Mouse (Mus musculus): ENCODE results near the gene Ube2e1.
"Not testable (repeated sequence)": the region's sequence is repeated elsewhere in the genome, so short reads cannot be mapped to it uniquely, and the experiment has no call there.

Gene Ube2e1

DNA sequence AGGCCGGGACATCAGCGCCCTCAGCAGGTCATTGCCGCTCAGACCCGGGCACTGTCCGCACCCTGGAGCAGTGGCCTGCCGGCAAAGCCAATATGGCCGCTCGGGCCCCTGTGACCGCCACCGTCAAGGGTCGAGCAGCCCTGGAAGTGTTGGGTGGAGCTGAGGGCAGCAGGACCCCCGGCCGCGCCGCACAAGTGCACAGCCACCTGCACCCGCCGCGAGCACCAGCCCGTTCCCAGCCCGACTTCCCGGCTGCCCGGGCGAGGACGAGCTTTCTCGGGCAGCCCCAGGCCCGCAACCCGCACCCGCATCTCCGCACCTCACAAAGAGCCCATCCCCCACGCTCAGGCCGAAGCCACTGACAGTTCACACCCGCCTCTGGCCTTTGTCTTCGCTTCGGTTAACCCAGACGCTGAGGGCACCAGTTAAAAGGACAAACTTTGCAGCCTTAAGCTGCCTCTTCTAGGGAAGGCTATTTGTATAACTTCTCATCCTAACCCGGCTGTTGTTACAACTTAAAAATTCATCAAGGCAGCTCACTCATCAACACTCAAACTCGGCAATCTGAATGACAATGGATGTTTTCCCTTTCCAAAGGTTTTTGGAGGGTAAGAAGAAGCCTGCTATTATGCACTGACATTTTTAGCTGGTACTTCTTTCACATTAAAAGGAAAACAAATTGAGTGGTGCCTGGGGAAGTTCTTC lies 4.5 kb downstream of the Ube2e1 start:
- DNase-seq (ENCODE audit: extremely low spot score) = peak; percentile 77

DNA sequence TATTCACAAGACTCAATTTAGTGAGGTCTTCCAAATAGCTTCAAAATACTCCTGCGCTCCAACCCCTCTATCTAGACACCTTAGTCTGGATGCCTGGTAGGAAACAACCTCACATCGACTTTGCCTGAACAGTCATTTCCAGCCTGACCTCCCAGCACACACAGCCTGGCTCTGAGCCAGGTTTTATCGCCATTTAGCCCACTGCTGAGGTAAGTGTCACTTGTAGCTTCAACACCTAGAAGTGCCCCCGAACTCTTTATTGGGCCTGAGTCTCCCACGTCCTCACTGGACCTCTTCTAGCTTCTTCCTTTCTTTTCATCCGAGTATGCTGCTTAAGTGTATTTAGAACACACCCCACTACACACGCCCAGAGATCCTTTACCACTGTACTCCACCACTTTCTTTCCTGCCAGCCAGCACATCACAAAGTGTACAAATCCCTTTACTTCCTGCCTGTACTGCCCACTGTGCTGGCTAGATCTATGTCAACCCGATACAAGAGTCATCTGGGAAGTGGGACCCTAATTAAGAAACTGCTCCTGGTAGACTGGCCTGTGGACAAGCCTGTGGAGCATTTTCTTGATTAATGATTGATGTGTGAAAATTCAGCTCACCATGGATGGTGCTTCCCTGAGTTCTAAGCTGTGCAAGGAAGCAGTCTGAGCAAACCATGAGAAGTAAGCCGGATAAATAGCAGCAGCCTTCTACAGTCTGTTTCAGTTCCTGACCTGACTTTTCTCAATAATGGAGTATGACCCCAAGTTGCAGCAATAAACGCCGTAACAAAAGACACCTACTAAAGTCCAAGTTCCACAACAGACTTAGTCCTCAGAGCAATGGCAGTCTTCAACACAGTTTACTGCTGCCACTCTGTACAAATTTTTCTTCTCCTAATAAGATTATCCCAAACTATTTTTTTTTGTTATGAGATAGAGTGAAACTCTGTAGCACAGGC lies 13.9 kb downstream of the Ube2e1 start:
- DNase-seq (ENCODE audit: extremely low spot score) = no peak

DNA sequence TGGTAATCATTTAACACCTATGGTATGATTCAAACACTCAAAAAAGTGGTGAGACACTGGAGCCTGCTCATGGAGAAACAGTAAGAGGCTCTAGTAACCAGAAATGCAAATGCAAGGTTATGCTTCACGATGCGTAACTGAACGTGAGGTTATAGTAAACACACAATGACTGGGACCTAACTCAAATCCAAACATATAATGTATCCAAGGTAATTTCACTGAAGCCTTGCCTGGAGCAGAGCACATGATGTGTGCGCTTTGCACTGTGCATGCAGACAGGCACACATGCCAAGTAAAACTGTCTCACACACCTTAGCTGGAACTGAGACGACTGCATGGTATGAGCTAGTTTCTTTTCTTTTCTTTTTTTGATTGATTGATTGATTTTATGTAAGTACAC lies 27.5 kb downstream of the Ube2e1 start:
- no peak for DNase-seq (ENCODE audit: extremely low spot score)

DNA sequence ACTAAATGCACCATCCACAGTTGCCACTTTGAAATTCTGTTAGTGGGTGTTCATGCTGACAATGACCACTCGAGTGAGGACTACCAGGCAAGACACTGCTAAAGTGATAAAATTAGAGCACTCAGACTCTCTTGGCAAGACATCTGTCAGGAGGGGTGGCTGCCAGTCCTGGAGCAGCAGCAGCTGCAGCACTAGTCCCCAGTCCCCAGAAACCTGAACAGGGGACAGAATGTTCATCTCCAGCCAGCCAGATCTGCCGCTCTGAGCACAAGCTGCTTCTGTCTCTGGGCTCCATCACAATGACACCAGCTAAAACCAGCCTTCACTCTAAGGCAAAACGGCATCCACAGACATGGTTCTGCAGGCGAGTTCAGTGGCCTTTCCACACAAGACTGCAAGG lies 28.4 kb downstream of the Ube2e1 start:
- no peak for DNase-seq (ENCODE audit: extremely low spot score)

DNA sequence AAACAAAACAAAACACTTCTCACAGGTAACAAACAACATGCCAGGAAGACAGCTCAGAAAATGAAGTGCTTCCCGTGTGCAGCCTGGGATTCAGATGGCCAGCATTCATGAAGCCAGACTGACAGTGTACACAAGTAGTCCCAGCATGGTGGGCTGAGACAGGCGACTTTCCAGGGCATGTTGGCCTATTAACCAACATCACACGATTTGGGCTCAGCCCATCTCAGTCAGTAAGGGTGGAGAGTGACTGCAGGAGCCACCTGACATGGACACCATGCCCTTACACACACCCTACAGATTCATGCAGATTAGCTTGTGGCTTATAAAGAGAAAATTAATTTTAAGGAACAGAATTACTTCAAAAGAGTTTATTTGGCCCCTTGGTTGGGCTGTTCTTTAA lies 28.9 kb downstream of the Ube2e1 start:
- no peak for DNase-seq (ENCODE audit: extremely low spot score)

DNA sequence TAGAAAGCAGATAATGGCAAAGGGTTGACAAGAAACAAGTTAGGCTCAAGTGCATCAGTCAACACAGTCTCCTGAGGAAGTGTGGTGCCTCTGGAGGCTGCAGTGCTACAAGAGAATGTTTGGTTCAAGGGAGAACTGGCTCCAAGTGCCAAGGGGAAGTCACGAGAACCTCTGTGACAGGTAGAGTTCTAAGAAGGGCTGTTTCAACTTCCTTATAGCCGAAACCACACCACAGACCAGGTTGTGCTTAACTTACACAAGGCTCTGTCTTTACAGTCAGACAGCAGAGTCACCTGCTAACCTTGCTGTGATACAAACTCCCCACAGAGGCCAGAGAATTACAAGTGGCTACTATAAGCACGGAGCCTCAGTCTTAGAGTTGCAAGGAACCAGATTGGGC lies 30.1 kb downstream of the Ube2e1 start:
- DNase-seq (ENCODE audit: extremely low spot score) = no peak

DNA sequence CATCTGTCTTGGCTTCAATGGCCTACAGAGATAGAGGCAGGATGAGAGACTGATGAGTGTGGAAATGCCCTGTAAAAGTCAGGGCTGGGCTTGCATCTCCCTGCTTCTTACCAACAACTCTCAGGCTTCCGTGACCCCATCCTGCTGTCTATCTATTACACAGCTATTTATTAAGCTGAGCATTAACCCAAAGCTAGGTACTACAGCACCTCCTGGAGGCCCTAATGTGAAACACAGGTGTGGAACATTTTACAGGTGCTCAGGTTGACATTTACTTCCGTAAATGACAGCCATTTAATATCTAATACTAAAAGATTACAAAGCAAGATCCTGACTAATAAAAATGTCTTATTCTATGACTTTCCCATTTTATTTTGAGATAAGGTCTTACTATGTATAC lies 31.0 kb downstream of the Ube2e1 start:
- DNase-seq (ENCODE audit: extremely low spot score) = no peak

DNA sequence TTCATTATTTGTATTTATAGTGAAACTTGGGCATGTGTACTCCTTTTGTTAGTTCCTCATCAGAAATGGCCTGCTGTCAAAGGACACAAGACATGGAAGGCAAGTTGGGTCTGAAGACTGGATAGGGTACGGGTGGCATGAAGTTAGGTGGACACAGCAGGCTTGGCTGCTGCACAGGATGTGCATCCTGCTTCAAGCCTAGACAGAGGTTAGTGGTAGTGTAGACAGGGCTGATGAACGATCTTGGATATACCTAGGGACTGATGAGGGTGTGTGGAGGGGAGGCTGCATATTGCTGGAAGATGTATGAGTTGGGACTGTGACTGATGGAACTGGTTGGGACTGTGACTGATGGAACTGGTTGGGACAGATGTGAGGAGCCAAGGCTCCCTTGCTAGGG lies 32.8 kb downstream of the Ube2e1 start:
- DNase-seq (ENCODE audit: extremely low spot score) = no peak

DNA sequence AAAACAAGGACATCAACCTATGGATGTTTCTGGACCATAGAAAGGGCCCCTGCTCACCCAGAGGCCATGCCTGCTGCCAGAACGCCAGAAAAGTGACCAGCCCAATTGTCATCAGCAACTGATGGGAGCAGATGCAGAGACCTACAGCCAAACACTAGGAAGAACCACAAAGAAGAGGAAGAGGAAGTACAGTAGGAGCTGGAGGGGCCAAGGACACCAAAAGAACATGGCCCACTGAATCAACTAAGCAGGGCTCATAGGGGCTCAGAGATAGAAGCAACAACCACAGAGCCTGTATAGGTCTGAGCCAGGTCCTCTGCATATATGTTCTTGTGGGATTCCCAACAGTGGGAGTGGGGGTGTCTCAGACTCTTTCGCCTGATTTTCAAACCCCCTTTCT lies 34.2 kb downstream of the Ube2e1 start:
- no peak for DNase-seq (ENCODE audit: extremely low spot score)

DNA sequence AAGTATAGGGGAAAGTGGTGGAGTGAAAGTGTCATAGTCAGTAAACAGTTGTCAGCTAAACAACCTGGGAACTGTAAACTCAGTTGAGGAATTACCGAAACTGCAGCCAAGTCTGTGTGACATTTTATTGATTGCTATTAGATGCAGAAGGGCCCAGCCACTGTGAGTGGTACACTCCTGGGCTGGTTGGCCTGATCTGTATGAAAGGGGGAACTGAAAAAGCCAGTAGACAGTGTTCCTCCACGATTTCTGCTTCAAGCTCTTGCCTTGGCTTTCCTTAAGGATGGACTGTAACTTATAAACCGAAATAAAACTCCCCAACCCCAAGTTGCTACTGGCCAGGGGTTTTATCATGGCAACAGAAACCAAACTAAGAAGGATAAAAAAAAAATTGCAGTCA lies 39.1 kb downstream of the Ube2e1 start:
- DNase-seq (ENCODE audit: extremely low spot score) = no peak

DNA sequence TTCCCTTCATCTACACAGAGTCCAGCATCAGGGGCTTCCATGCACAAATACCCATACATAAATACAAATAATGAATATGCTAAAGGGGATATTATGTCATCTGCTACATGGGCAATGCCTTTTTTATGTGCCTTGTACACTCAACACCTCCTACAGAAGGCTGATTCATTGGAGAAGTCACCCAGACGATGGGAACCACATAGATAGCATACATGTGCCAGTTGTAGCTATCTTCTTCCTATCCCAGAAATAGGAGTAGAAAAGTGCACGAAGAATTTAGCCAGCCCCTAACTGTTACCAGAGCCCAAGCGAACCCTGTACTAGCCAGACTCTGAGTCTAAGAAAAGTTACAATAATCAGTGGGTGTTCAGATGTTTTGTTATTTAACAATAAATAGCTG lies 39.5 kb downstream of the Ube2e1 start:
- DNase-seq (ENCODE audit: extremely low spot score) = no peak

DNA sequence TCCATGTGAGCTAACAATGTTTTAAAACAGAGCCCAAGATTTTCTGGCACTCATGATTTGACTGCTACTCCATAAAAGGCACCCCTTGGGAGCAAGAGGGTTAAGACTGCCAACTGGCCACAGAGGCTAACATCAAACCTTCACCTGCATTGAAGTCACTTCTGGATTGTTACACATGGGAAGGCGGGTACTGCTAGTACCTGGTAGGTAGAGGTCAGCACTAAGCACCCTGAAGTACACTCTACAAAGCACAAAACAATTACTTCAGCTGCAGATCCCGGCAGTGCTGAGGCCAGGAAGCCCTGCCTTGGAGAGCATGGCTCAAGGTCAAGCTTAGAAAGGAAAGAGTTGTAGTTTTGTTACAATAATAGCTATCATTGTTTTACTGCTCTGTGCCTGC lies 44.3 kb downstream of the Ube2e1 start:
- DNase-seq (ENCODE audit: extremely low spot score) = no peak

DNA sequence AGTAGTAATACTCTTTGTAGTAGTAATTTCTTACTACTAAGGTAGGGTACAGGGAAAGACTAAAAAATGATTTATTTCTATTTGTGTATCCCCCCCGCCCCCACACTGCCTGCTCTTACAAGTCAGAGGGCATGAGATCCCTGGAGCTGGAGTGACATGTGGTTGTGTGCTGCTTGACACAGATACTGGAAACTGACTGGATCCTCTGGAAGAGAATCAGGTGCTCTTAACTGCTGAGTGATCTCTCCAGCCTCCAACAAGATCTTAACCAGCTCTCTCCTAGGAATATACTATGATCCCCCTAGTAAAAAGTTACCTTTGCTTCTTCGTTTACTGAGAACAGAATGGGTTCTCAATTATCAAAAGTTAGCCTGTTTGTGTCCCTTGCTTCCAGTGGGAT lies 45.2 kb downstream of the Ube2e1 start:
- no peak for DNase-seq (ENCODE audit: extremely low spot score)

DNA sequence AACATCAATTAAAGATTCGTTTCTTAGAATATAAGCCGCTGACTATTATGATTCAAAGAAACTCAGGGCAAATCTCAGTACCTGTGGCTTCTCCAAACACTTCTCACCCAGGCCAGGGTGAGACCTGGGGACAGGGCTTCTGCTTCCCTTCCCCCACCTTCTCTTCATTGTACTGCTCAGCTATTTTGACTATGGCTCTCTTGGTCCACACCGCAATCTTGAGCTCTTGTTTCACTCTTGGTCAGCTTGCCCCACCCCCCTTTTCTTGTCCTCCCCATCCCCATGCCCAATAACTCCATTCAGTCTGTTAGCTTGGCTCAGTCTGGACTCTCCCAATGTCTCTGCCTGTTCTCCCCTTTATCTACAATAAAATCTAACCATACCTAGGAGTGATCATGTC lies 46.2 kb downstream of the Ube2e1 start:
- no peak for DNase-seq (ENCODE audit: extremely low spot score)

DNA sequence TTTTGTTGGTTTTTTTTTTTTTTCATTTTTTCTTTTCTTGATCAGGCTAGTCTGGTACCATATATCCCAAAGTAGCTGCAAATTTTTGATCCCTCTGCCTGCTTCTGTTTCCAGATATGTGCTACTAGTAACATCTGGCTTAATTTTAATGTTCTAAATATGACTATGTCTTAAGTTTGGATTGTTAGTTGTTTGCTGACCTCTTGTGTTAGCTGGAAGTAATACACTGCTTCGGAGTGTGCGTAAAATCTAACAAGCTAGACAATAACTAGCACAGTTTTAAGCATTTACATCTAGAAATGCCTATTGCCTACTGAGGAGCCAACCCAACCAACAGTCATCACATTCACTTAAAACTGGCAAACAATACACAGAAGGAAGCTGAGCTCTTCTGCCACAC lies 47.1 kb downstream of the Ube2e1 start:
- DNase-seq (ENCODE audit: extremely low spot score) = no peak

DNA sequence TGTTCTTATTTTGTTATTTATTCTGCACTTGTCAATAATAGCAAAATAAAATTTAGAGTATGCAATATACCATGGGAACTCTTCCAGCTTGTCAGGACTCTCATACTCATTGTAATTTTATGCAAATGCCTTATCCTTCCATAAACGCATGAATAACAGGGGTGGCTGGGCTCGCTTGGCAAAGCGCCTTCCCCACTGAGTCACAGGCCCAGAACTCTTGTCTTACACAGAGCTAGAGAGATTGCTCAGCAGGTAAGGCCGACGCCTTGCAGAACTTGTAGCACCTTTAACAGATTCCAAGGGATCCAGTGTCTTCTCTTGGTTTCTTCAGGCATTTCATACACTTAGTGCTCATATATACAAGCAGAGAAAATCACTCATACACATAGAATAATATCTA lies 51.3 kb downstream of the Ube2e1 start:
- no peak for DNase-seq (ENCODE audit: extremely low spot score)

DNA sequence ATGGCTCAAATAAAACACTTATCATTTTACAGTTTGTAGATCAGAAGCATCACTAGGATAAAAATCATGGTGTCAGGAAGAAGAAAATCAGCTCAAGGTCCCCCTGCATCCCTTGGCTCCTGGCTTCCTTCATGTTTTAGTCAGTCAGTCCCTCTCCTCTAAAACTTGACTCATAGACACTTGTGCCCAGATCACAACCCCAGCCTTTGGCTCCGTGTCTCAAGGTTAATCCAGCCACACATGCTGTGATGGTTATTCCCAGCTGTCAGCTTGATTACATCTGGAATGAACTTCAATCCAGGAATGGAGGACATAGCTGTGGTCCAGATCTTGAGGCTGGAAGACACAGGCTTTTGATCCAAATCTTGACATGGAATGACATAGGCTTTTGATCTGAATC lies 57.1 kb downstream of the Ube2e1 start:
- DNase-seq (ENCODE audit: extremely low spot score) = no peak

DNA sequence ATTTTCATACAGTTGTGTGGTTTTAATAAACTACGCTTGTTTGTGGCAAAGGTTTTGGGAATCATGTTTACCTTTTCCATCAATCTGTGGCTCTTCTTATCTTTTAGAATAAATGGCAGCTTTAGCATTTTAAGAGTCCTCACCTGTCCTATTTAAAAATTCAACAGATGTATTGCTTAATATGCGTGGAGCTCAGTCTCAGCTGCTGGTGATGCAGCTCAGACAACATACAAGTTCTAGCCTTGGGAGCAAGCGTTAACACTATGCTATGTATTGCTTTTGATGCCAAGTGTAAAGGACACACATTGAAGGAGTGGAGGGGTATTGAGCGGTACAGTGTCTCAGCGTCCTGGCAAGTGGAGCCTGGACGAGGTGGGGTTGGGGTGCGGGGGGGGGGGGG lies 60.0 kb downstream of the Ube2e1 start:
- DNase-seq (ENCODE audit: extremely low spot score) = no peak

DNA sequence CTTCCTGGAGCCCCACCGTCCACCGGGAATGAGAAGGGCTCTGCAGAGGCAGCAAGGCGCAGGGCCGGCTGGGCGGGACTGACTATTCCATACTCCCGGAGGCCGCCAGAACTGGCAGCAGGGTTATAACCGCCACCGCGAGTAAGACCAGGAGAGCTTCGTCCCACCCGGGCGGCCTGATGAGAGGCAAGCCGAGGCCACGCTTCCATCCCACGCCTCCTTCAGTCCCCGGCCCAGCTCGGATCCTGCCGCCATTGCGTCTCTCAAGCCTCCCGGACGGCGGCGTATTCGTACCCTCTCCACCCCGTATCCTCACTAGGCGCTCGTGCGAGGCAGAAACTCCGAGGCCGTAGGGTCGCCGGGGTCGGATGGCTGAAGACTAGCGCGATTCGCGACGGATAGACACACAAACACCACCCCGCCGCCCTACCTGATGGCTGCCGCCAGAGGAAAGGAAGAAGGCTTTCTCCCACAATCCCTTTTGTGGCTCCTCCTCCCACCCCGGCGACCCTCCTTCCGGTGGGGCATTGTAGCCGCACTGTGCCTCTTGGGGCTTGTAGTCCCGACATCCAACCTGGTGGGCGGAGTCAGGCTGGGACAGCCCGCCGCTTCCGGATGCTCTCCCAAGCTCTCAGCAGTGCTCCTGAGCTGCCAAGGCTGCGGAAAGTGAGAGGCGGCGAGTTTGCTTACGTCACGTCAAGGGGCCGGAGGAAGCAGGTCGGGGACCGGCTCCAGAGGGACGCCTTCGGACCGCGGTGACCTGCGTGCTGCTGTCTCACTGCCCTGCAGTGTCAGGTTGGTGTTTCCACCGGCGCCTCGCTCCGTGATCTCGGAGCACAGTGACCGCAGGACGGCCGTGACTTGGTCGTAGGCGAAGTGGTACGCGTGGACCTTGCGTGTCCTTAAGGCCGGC lies 60.9 kb downstream of the Ube2e1 start, which contains the start of the genes Nkiras1 and Rpl15:
Gene Nkiras1, plus strand, starts transcription at position 608 of the 913 bp plus-strand sequence.
Gene Rpl15, minus strand, starts transcription at position 863 of the 913 bp plus-strand sequence.
- peak; percentile 97 for DNase-seq (ENCODE audit: extremely low spot score)

DNA sequence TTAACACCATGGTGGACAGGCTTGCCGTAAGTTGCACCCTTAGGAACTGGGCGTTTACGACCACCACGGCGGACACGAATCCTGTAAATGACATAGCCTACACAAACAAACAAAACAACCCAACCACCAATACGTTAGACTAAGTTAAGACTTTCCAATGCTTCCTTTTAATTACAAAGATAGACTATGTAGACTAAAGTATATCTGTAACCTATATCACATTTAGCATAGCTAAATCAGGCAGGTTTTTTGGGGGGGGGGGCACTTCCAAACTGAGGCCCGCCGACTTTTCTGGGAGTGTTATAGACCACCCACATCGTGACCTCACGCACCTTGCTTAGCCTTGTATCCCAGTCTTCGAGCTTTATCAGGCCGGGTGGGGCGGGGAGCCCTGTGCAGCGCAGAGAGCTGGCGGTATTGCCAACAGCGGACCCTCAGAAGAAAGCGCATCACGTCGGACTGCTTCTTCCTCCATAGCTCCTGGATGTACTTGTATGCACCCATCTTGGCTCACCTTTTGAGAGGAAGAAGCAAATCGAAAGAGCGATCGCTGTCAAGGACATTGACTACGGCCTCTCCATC lies 61.6 kb downstream of the Ube2e1 start:
- not testable (repeated sequence) for DNase-seq (ENCODE audit: extremely low spot score)

DNA sequence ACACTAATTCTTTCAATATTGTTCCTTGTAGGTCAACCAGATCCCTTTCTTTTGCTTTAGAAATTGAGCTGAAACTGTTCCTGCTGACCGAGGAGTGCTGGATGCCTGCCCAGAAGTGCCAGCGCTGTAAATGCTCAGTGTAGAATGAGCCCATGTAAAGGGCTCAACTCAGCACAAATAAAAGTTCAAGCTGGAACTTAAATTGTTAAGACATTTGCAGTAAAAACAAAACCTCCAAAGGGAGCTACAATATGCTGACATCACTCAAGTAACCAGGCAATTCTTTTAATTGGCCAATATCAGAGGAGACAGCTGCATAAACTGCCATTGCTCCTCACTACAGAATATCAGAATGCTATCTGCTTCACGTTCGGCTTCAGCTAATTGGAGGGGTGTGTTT lies 68.2 kb downstream of the Ube2e1 start:
- no peak for DNase-seq (ENCODE audit: extremely low spot score)

DNA sequence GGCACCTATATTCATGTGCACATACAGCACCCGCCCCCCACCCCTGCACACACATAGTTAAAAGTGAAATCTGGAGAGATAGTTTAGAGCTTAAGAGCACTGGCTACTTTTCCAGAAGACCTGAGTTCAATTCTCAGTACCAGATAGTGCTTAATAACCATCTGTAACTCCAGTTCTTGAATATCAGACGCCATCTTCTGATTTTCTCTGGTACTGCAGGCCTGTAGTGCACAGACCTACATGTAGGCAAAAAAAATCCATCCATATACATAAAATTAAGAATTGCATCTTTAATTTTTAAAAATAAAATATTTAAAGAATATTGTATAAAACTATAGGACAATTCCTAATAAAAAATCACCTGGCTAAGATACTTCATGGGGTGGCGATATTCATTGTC lies 70.5 kb downstream of the Ube2e1 start:
- no peak for DNase-seq (ENCODE audit: extremely low spot score)
